Mouse (Mus musculus): ENCODE data around the gene Vps50. TPM values are rescaled to one million over a fixed set of nuclear protein-coding genes. Genes with fewer than 3 reads are reported as not detected.
"Not testable (repeated sequence)": the region's sequence is repeated elsewhere in the genome, so short reads cannot be mapped to it uniquely, and the experiment has no call there.

The Vps50 gene
- polyA plus RNA-seq, 1 experiment = 6.3 TPM

DNA sequence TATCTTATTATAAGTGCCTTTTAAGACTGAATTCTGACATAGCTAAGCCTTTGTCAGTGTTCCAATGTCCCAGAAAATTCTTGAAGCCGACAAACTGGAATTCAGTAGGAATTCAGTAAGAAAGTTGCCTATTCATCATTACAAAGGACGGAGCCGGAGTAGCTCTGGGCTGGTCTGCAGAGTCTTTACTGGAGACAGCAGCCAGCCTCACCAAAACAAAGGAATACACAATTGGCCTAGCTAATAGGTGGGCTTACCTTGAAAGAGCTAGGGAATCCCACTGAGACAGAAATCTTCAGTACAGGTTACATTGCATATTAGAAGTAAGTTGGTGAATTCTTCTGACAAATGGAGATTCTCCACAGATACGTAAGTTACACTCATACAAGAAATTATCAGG lies 59.0 kb downstream of the Vps50 start:
- no peak overlapping the region for H3K4me3 ChIP-seq (ENCODE audit: insufficient read depth, poor library complexity, severe bottlenecking)
- no peak for TF ChIP-seq USF1 (IDR thresholded peaks at IDR 0.05; ENCODE audit: low read depth)
- no peak for TF ChIP-seq MYOG (IDR thresholded peaks at IDR 0.05; ENCODE audit: control insufficient read depth, extremely low read depth, insufficient read length)
- no peak for TF ChIP-seq FOSL1 (IDR thresholded peaks at IDR 0.05; ENCODE audit: insufficient read depth, low read length, poor library complexity, severe bottlenecking)
- TF ChIP-seq CTCF (IDR thresholded peaks at IDR 0.05; ENCODE audit: control insufficient read depth, insufficient read depth, insufficient read length) = no peak
- no peak for TF ChIP-seq MYOD1 (IDR thresholded peaks at IDR 0.05; ENCODE audit: control insufficient read depth, insufficient read length, low read depth)
- TF ChIP-seq CEBPB (IDR thresholded peaks at IDR 0.05; ENCODE audit: low read depth) = no peak
- no peak for TF ChIP-seq MAX (IDR thresholded peaks at IDR 0.05)
- no peaks in the 10 kb centered on the region for H3K27me3 ChIP-seq (ENCODE audit: control insufficient read depth, insufficient read depth, insufficient read length)
- H3K79me3 ChIP-seq (ENCODE audit: low read depth) = no peaks in the 10 kb centered on the region
- H3ac ChIP-seq (ENCODE audit: control insufficient read depth, insufficient read length, low read depth) = no peak overlapping the region
- H3K36me3 ChIP-seq (ENCODE audit: control insufficient read depth, insufficient read depth) = peaks cover 18% of the 10 kb centered on the region
- H3K79me2 ChIP-seq (ENCODE audit: control insufficient read depth, insufficient read depth) = no peaks in the 10 kb centered on the region

DNA sequence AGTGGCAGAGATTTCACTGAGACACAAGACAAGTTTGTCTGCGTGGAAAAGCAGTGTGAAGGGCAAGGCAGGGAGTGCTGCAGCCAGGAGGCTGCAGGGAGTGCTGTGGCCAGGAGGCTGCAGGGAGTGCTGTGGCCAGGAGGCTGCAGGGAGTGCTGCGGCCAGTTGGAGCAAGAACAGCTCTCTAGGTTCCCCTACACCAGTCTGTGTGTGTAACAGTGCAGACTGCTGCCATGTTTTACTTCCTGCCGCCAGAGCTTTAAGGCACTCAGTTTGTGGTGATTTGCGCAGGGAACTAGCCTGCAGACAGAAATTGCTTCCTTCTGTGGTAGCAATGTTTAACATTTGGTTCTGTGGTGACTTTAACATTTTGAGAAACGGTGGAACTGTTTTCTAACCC lies 61.8 kb downstream of the Vps50 start:
- no peak overlapping the region for H3ac ChIP-seq (ENCODE audit: control insufficient read depth, insufficient read length, low read depth)
- H3K79me3 ChIP-seq (ENCODE audit: low read depth) = no peaks in the 10 kb centered on the region
- H3K4me3 ChIP-seq (ENCODE audit: insufficient read depth, poor library complexity, severe bottlenecking) = no peak overlapping the region
- no peaks in the 10 kb centered on the region for H3K27me3 ChIP-seq (ENCODE audit: control insufficient read depth, insufficient read depth, insufficient read length)
- H3K36me3 ChIP-seq (ENCODE audit: control insufficient read depth, insufficient read depth) = peaks cover 31% of the 10 kb centered on the region
- no peaks in the 10 kb centered on the region for H3K79me2 ChIP-seq (ENCODE audit: control insufficient read depth, insufficient read depth)
- no peak for TF ChIP-seq CTCF (IDR thresholded peaks at IDR 0.05; ENCODE audit: control insufficient read depth, insufficient read depth, insufficient read length)
- no peak for TF ChIP-seq CEBPB (IDR thresholded peaks at IDR 0.05; ENCODE audit: low read depth)
- no peak for TF ChIP-seq MYOD1 (IDR thresholded peaks at IDR 0.05; ENCODE audit: control insufficient read depth, insufficient read length, low read depth)
- TF ChIP-seq USF1 (IDR thresholded peaks at IDR 0.05; ENCODE audit: low read depth) = no peak
- TF ChIP-seq FOSL1 (IDR thresholded peaks at IDR 0.05; ENCODE audit: insufficient read depth, low read length, poor library complexity, severe bottlenecking) = no peak
- no peak for TF ChIP-seq MYOG (IDR thresholded peaks at IDR 0.05; ENCODE audit: control insufficient read depth, extremely low read depth, insufficient read length)
- TF ChIP-seq MAX (IDR thresholded peaks at IDR 0.05) = no peak

DNA sequence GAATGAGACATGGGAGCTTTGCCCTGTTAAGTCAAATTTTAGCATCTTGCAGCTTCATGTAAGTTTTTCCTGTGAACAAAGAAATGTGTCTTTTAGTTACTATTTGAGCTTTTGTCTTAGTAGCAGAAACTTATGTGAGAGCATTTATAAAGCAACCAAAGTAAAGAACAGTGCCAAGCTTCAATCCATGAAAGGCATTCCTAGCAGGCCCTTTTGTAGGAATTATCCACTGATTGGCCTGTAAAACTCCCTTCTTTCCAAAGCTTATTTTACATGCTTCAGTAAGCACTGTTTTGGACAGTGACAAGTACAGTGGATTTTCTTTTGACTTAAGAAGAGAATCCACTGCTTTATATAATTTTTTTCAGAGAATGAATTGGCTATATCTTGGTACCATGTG lies 64.1 kb downstream of the Vps50 start:
- Histone ChIP-seq H3K27me3 (ENCODE audit: control insufficient read depth, insufficient read depth, insufficient read length) (no peaks in the 10 kb centered on the region), H3K36me3 (ENCODE audit: control insufficient read depth, insufficient read depth) (peaks cover 35% of the 10 kb centered on the region), H3K79me3 (ENCODE audit: low read depth) (no peaks in the 10 kb centered on the region), H3ac (ENCODE audit: control insufficient read depth, insufficient read length, low read depth) (no peak overlapping the region), H3K79me2 (ENCODE audit: control insufficient read depth, insufficient read depth) (no peaks in the 10 kb centered on the region), H3K4me3 (ENCODE audit: insufficient read depth, poor library complexity, severe bottlenecking) (no peak overlapping the region)
- TF ChIP-seq MYOD1 (IDR thresholded peaks at IDR 0.05; ENCODE audit: control insufficient read depth, insufficient read length, low read depth) = no peak
- TF ChIP-seq CTCF (IDR thresholded peaks at IDR 0.05; ENCODE audit: control insufficient read depth, insufficient read depth, insufficient read length) = no peak
- TF ChIP-seq CEBPB (IDR thresholded peaks at IDR 0.05; ENCODE audit: low read depth) = no peak
- no peak for TF ChIP-seq MYOG (IDR thresholded peaks at IDR 0.05; ENCODE audit: control insufficient read depth, extremely low read depth, insufficient read length)
- no peak for TF ChIP-seq MAX (IDR thresholded peaks at IDR 0.05)
- TF ChIP-seq FOSL1 (IDR thresholded peaks at IDR 0.05; ENCODE audit: insufficient read depth, low read length, poor library complexity, severe bottlenecking) = no peak

DNA sequence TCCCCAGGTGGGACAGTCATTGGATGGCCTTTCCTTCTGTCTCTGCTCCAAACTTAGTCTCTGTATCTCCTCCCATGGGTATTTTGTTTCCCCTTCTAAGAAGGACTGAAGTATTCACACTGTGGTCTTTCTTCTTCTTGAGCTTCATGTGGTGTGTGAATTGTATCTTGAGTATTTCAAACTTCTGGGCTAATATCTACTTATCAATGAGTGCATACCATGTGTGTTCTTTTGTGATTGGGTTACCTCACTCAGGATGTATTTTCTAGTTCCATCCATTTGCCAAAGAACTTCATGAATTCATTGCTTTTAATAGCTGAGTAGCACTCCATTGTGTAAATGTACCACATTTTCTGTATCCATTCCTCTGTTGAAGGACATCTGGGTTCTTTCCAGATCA lies 65.9 kb downstream of the Vps50 start:
- H3K36me3 ChIP-seq (ENCODE audit: control insufficient read depth, insufficient read depth) = peaks cover 46% of the 10 kb centered on the region
- not testable (repeated sequence) for H3K79me3 ChIP-seq (ENCODE audit: low read depth); H3K79me2 ChIP-seq (ENCODE audit: control insufficient read depth, insufficient read depth); H3K27me3 ChIP-seq (ENCODE audit: control insufficient read depth, insufficient read depth, insufficient read length); H3K4me3 ChIP-seq (ENCODE audit: insufficient read depth, poor library complexity, severe bottlenecking); H3ac ChIP-seq (ENCODE audit: control insufficient read depth, insufficient read length, low read depth)

DNA sequence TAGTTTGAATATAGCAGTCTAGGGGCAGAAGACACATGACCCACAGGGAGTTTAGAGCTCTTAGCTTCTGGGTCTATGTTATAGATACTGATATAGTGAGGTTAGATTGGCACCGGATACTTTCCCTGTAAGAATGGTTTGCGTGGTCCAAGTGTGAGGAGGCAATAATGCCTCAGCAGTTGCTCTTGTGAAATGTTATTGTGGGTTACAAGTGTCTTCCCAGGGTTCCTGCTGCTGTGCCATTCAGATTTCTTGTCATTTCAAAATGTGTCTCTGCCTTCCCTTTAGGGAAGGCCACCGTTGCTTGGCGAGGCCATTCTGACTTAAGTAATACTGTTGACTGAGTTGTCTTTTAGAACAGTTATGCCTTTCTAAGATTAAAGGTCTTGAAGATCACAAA lies 66.8 kb downstream of the Vps50 start:
- no peaks in the 10 kb centered on the region for H3K79me3 ChIP-seq (ENCODE audit: low read depth)
- no peak overlapping the region for H3ac ChIP-seq (ENCODE audit: control insufficient read depth, insufficient read length, low read depth)
- no peaks in the 10 kb centered on the region for H3K79me2 ChIP-seq (ENCODE audit: control insufficient read depth, insufficient read depth)
- H3K4me3 ChIP-seq (ENCODE audit: insufficient read depth, poor library complexity, severe bottlenecking) = no peak overlapping the region
- H3K36me3 ChIP-seq (ENCODE audit: control insufficient read depth, insufficient read depth) = peaks cover 46% of the 10 kb centered on the region
- H3K27me3 ChIP-seq (ENCODE audit: control insufficient read depth, insufficient read depth, insufficient read length) = no peaks in the 10 kb centered on the region
- no peak for TF ChIP-seq MYOG (IDR thresholded peaks at IDR 0.05; ENCODE audit: control insufficient read depth, extremely low read depth, insufficient read length)
- TF ChIP-seq MYOD1 (IDR thresholded peaks at IDR 0.05; ENCODE audit: control insufficient read depth, insufficient read length, low read depth) = no peak
- TF ChIP-seq USF1 (IDR thresholded peaks at IDR 0.05; ENCODE audit: low read depth) = no peak
- TF ChIP-seq FOSL1 (IDR thresholded peaks at IDR 0.05; ENCODE audit: insufficient read depth, low read length, poor library complexity, severe bottlenecking) = no peak
- no peak for TF ChIP-seq CEBPB (IDR thresholded peaks at IDR 0.05; ENCODE audit: low read depth)
- no peak for TF ChIP-seq MAX (IDR thresholded peaks at IDR 0.05)
- no peak for TF ChIP-seq CTCF (IDR thresholded peaks at IDR 0.05; ENCODE audit: control insufficient read depth, insufficient read depth, insufficient read length)

DNA sequence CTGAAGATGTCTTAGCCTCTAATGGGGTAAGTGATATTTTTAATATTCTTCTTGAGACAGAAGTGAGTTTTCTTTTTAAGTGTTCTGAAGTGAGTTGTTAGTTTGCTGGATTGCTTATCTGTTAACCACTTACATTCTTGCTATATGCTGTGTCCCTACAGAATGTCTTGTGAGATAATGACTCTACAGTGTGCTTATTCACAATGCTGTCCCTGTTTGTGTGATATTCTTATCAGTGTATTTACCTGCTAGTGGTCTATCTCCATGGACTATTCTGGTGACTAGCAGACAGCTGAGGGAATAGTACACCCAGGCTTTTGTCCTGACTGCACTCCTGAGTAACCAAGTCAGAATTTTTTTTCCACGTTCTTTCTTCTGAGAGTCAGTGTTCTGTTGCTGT lies 67.5 kb downstream of the Vps50 start:
- Histone ChIP-seq H3ac (ENCODE audit: control insufficient read depth, insufficient read length, low read depth) (no peak overlapping the region), H3K79me2 (ENCODE audit: control insufficient read depth, insufficient read depth) (no peaks in the 10 kb centered on the region), H3K27me3 (ENCODE audit: control insufficient read depth, insufficient read depth, insufficient read length) (no peaks in the 10 kb centered on the region), H3K79me3 (ENCODE audit: low read depth) (no peaks in the 10 kb centered on the region), H3K4me3 (ENCODE audit: insufficient read depth, poor library complexity, severe bottlenecking) (no peak overlapping the region), H3K36me3 (ENCODE audit: control insufficient read depth, insufficient read depth) (peaks cover 50% of the 10 kb centered on the region)
- TF ChIP-seq MYOG (IDR thresholded peaks at IDR 0.05; ENCODE audit: control insufficient read depth, extremely low read depth, insufficient read length) (no peak), CTCF (IDR thresholded peaks at IDR 0.05; ENCODE audit: control insufficient read depth, insufficient read depth, insufficient read length) (no peak), FOSL1 (IDR thresholded peaks at IDR 0.05; ENCODE audit: insufficient read depth, low read length, poor library complexity, severe bottlenecking) (no peak), MYOD1 (IDR thresholded peaks at IDR 0.05; ENCODE audit: control insufficient read depth, insufficient read length, low read depth) (no peak), CEBPB (IDR thresholded peaks at IDR 0.05; ENCODE audit: low read depth) (no peak), USF1 (IDR thresholded peaks at IDR 0.05; ENCODE audit: low read depth) (no peak), MAX (IDR thresholded peaks at IDR 0.05) (no peak)

All from C2C12 (cell line).